Mouse (Mus musculus): Measurements from ENCODE around the gene Ddx17.

Ddx17 gene

GRCm38 (mm10) chr15:79517710-79518109, 28.8 kb downstream of the Ddx17 start:
- DNase-seq: no peak

GRCm38 (mm10) chr15:79516171-79517096, 30.1 kb downstream of the Ddx17 start, which contains the start of gene Kdelr3:
TSS of gene Kdelr3 (plus strand) at chr15:79516411.
- peak; percentile 64 to 83 for DNase-seq

- peak; percentile 52 to 70 for DNase-seq
These were observed 32.6 kb downstream of the Ddx17 start for GRCm38 (mm10) chr15:79513940-79514339.

GRCm38 (mm10) chr15:79511553-79512320, 34.8 kb downstream of the Ddx17 start:
- peak; percentile 85 to 93 for DNase-seq

GRCm38 (mm10) chr15:79510425-79510824, 36.1 kb downstream of the Ddx17 start:
- no peak for DNase-seq

- no peak for DNase-seq
These were observed 36.5 kb downstream of the Ddx17 start for GRCm38 (mm10) chr15:79509998-79510397.

- DNase-seq: peak; percentile 61 to 87
These were observed 39.3 kb downstream of the Ddx17 start for GRCm38 (mm10) chr15:79507055-79507828.

GRCm38 (mm10) chr15:79506460-79506859, 40.1 kb downstream of the Ddx17 start:
- DNase-seq: no peak

GRCm38 (mm10) chr15:79505616-79506283, 40.8 kb downstream of the Ddx17 start:
- DNase-seq: peak; percentile 80 to 81

- DNase-seq: no peak
These were observed 41.7 kb downstream of the Ddx17 start, which contains the start of gene Kcnj4 for GRCm38 (mm10) chr15:79504707-79505452. TSS of gene Kcnj4 (minus strand) at chr15:79505241.

GRCm38 (mm10) chr15:79503438-79503837, 43.1 kb downstream of the Ddx17 start:
- no peak for DNase-seq

- DNase-seq: no peak
These were observed 43.6 kb downstream of the Ddx17 start for GRCm38 (mm10) chr15:79502891-79503341.

GRCm38 (mm10) chr15:79500110-79500509, 46.4 kb downstream of the Ddx17 start:
- DNase-seq: no peak

GRCm38 (mm10) chr15:79493527-79493926, 53.0 kb downstream of the Ddx17 start:
- peak in 1 of 2 experiments; percentile 31 for DNase-seq

- no peak for DNase-seq
These were observed 57.1 kb downstream of the Ddx17 start for GRCm38 (mm10) chr15:79489463-79489862.

GRCm38 (mm10) chr15:79481181-79481688, 65.3 kb downstream of the Ddx17 start:
- DNase-seq: peak in 1 of 2 experiments; percentile 31

Data from kidney, postnatal 25 days (tissue).